Mouse (Mus musculus) embryonic fibroblast, embryonic 13.5 days (primary cell): ENCODE data around the gene Tspan18. TPM values are rescaled to one million over a fixed set of nuclear protein-coding genes. Genes with fewer than 3 reads are reported as not detected.
A peak's percentile ranks its signal among the peaks of the same experiment; 100 is the strongest.

Source experiments
- H3K27ac ChIP-seq: 2 replicates; pipeline ENCODE4 v1.5.1; 2012; ENCODE audit warnings: low read length, control low read depth, inconsistent platforms; ENCODE audit not compliant: insufficient read depth
- H3K4me1 ChIP-seq: 2 replicates; pipeline ENCODE4 v1.6.1; 2011; ENCODE audit warnings: low read length; ENCODE audit not compliant: control insufficient read depth, insufficient read depth
- H3K4me3 ChIP-seq: 2 replicates; pipeline ENCODE4 v1.5.1; 2011; ENCODE audit warnings: mild to moderate bottlenecking, control low read depth, low read length; ENCODE audit not compliant: insufficient read depth
- CTCF ChIP-seq: IDR thresholded peaks from 2 replicates; pipeline ENCODE4 v1.5.1; 2011; ENCODE audit warnings: mild to moderate bottlenecking, control low read depth, low read length, moderate library complexity, borderline replicate concordance; ENCODE audit not compliant: insufficient read depth
- POLR2A ChIP-seq: IDR thresholded peaks from 2 replicates; pipeline ENCODE4 v1.6.1; 2011; ENCODE audit warnings: low read depth, mild to moderate bottlenecking, control low read depth, low read length, moderate library complexity
- polyA plus RNA-seq: library from polyadenylated mRNA; stranded (reverse); fragments of >200 nt; gene quantifications from 2 replicates; pipeline ENCODE4 v1.2.4, GENCODE M21; 2011; ENCODE audit warnings: low read depth; ENCODE audit not compliant: missing spikeins, insufficient read length

The Tspan18 gene
- 2.5 and 11.5 TPM in 2 replicates for polyA plus RNA-seq

GRCm38 (mm10) chr2:93333817-93334731, at the start of gene Tspan18:
Gene Tspan18, minus strand, starts transcription at chr2:93334505.
- no peak for TF ChIP-seq CTCF
- peak; percentile 30; the same call in 1 of the 2 replicates for TF ChIP-seq POLR2A
- Histone ChIP-seq H3K4me3 (peak within 1 kb of the TSS; percentile 37), H3K4me1 (peaks cover 2% of the 10 kb centered on the region; the same call in 1 of the 2 replicates), H3K27ac (no peak within 1 kb of the TSS)

- TF ChIP-seq POLR2A = no peak
- no peak for TF ChIP-seq CTCF
- H3K4me3 ChIP-seq = no peak overlapping the region
- H3K27ac ChIP-seq = no peak overlapping the region
- no peaks in the 10 kb centered on the region for H3K4me1 ChIP-seq
These were observed 49.5 kb upstream of the Tspan18 start for GRCm38 (mm10) chr2:93383831-93384230.

GRCm38 (mm10) chr2:93380680-93381089, 46.4 kb upstream of the Tspan18 start:
- Histone ChIP-seq H3K4me1 (no peaks in the 10 kb centered on the region), H3K4me3 (no peak overlapping the region), H3K27ac (no peak overlapping the region)
- TF ChIP-seq POLR2A = no peak
- TF ChIP-seq CTCF = no peak

- no peak overlapping the region for H3K27ac ChIP-seq
- no peaks in the 10 kb centered on the region for H3K4me1 ChIP-seq
- TF ChIP-seq POLR2A = no peak
- no peak for TF ChIP-seq CTCF
- H3K4me3 ChIP-seq = no peak overlapping the region
These were observed 43.5 kb upstream of the Tspan18 start for GRCm38 (mm10) chr2:93377797-93378196.

DNA sequence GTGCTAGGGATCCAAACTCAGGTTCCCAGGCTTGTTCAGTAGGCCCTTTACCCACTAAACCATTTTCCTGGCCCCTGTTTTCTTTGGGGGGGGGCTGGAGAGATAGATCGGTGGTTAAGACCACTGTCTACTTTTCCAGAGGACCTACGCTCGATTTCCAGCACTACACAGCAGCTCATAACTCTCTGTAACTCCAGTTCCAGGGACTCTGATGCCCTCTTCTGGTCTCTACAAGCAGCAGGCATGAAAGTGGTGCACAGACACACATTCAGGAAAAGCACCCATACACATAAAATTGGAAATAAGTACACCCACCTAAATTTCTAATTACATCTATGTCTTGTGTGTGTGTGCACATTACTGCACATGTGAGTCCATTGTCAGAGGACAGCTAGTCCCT, 42.9 kb upstream of the Tspan18 start:
- Histone ChIP-seq H3K27ac (no peak overlapping the region), H3K4me3 (no peak overlapping the region), H3K4me1 (no peaks in the 10 kb centered on the region)
- TF ChIP-seq POLR2A (no peak), CTCF (no peak)

- Histone ChIP-seq H3K27ac (no peak overlapping the region), H3K4me3 (no peak overlapping the region), H3K4me1 (no peaks in the 10 kb centered on the region)
- TF ChIP-seq CTCF (no peak), POLR2A (no peak)
These were observed 38.6 kb upstream of the Tspan18 start for GRCm38 (mm10) chr2:93372872-93373271.

DNA sequence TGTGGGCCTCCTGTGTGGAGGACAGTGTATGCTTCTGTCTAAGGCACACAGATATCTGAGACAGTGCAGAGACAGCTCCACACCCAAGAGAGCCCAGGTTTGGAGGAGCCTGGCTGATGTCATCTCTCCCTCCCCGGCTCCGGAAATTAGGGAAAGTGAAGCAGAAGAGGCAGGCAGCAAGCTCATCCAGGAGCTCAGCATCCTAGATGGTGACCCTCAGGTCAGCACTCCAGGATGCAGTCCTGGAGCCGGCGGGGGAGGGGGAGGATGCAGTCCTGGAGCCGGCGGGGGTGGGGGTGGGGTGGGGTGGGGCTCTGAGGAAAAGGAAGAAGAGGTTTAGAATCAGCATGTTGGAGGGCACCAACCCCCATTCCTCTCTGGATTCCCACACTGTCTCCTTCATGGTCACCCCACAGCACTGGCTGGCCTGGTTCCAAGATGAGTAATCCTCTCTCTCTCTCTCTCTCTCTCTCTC, 37.8 kb upstream of the Tspan18 start:
- no peak overlapping the region for H3K27ac ChIP-seq
- TF ChIP-seq CTCF (no peak), POLR2A (no peak)

GRCm38 (mm10) chr2:93368954-93369353, 34.6 kb upstream of the Tspan18 start:
- no peak for TF ChIP-seq POLR2A
- TF ChIP-seq CTCF = no peak
- Histone ChIP-seq H3K27ac (no peak overlapping the region), H3K4me1 (no peaks in the 10 kb centered on the region), H3K4me3 (no peak overlapping the region)

More for the DNA sequence above, 37.8 kb upstream of the Tspan18 start:
- no peaks in the 10 kb centered on the region for H3K4me1 ChIP-seq
- no peak overlapping the region for H3K4me3 ChIP-seq

- Histone ChIP-seq H3K4me3 (no peak overlapping the region), H3K4me1 (no peaks in the 10 kb centered on the region), H3K27ac (no peak overlapping the region)
- no peak for TF ChIP-seq POLR2A
- no peak for TF ChIP-seq CTCF
These were observed 33.7 kb upstream of the Tspan18 start for GRCm38 (mm10) chr2:93367962-93368361.

DNA sequence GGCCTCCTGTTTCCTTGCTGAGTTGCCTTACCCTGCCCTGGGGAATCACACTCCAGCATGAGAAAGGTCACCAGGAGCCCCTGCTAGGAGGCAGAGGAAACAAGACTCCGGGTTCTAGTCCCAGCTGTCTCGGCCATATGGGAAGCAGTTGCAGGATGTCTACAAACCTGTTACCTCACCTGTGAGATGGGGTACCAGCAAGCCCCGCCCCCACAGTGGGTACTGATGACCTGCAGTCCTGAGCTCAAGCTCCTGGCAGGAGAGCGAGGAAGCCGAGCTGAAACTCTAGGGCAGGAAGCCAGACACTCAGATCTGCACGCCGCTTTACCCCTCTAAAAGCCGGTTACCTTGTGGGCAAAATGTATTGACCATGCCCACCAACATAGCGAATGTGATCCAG, 31.1 kb upstream of the Tspan18 start:
- TF ChIP-seq POLR2A (no peak), CTCF (no peak)
- no peak overlapping the region for H3K27ac ChIP-seq

More for the DNA sequence above, 31.1 kb upstream of the Tspan18 start:
- Histone ChIP-seq H3K4me1 (no peaks in the 10 kb centered on the region), H3K4me3 (no peak overlapping the region)
